Mouse (Mus musculus) G1E (cell line): ENCODE results near the gene Tssk6. TPM values are rescaled to one million over a fixed set of nuclear protein-coding genes. Genes with fewer than 3 reads are reported as not detected.

ENCODE experiments used
- ATAC-seq: 2 replicates; pipeline ENCODE4 v1.8.0; 2016; ENCODE audit warnings: mild to moderate bottlenecking; ENCODE audit not compliant: insufficient number of reproducible peaks, poor library complexity, low FRiP score, severe bottlenecking; ENCODE audit errors: extremely low read depth
- DNase-seq: peaks from one replicate; pipeline ENCODE4 v3.0.0; 2012; ENCODE audit warnings: low spot score
- H3K27me3 ChIP-seq: 2 replicates; pipeline ENCODE4 v1.6.1; 2012; ENCODE audit warnings: mild to moderate bottlenecking, low read length, inconsistent platforms; ENCODE audit not compliant: insufficient read depth
- H3K36me3 ChIP-seq: replicated peaks from 2 replicates; pipeline ENCODE3; 2012; ENCODE audit warnings: mild to moderate bottlenecking, inconsistent platforms
- H3K4me1 ChIP-seq: 2 replicates; pipeline ENCODE4 v1.6.1; 2012; ENCODE audit warnings: low read depth, low read length, inconsistent platforms, mixed read lengths; ENCODE audit not compliant: insufficient read depth
- H3K4me3 ChIP-seq: 2 replicates; pipeline ENCODE4 v1.5.1; 2012; ENCODE audit warnings: low read depth, mild to moderate bottlenecking, inconsistent platforms, low read length, moderate library complexity, mixed read lengths
- H3K9me3 ChIP-seq: replicated peaks from 2 replicates; pipeline ENCODE4 v1.6.1; 2012; ENCODE audit warnings: inconsistent platforms
- CTCF ChIP-seq: IDR thresholded peaks from 2 replicates; pipeline ENCODE4 v1.5.1; 2012; ENCODE audit warnings: low read depth, low read length, inconsistent platforms, mixed read lengths
- GATA1 ChIP-seq: IDR thresholded peaks from 2 replicates; pipeline ENCODE4 v1.6.1; 2012; ENCODE audit warnings: borderline replicate concordance, low read length, inconsistent platforms, mixed read lengths
- GATA2 ChIP-seq: IDR thresholded peaks from 2 replicates; pipeline ENCODE4 v1.6.1; 2012; ENCODE audit warnings: low read depth, low read length, inconsistent platforms, borderline replicate concordance
- POLR2AphosphoS5 ChIP-seq: IDR thresholded peaks from 2 replicates; pipeline ENCODE4 v1.6.1; 2012; ENCODE audit warnings: low read depth, low read length, inconsistent platforms; ENCODE audit not compliant: insufficient replicate concordance
- TAL1 ChIP-seq: conservative IDR thresholded peaks from 2 replicates; pipeline ENCODE4 v1.6.1; 2012; ENCODE audit warnings: low read depth, low read length, inconsistent platforms, mixed read lengths
- polyA plus RNA-seq: library from polyadenylated mRNA; stranded (reverse); fragments of >175 nt; gene quantifications from 2 replicates; pipeline ENCODE4 v1.2.3, GENCODE M21; 2012
- total RNA-seq, 2 experiments: library from RNA; stranded (forward) in 1 of 2; stranded (reverse) in 1 of 2; fragments of 200-1000 nt in 1 of 2; fragments of >200 nt in 1 of 2; fragmentation: Nextera tagmentation in 1 of 2; gene quantifications; 2 replicates each; pipeline ENCODE4 v1.2.3; 2014 to 2017

Gene Tssk6
- total and polyA plus RNA-seq, 3 experiments: 0.15 to 0.22 TPM; not detected in 1

- peaks cover 73% of the 10 kb centered on the region for H3K36me3 ChIP-seq
- DNase-seq: no peak
- H3K27me3 ChIP-seq: peaks cover 5% of the 10 kb centered on the region; the same call in 1 of the 2 replicates
- no peak for ATAC-seq
- peaks cover 14% of the 10 kb centered on the region for H3K9me3 ChIP-seq
- no peak overlapping the region for H3K4me3 ChIP-seq
- H3K4me1 ChIP-seq: peaks cover 29% of the 10 kb centered on the region
- TF ChIP-seq GATA2 (no peak), GATA1 (no peak), TAL1 (no peak), CTCF (no peak), POLR2AphosphoS5 (no peak)
Observed at GRCm38 (mm10) chr8:69907106-69907505, 5.1 kb downstream of the Tssk6 start.

- Histone ChIP-seq H3K36me3 (peaks cover 99% of the 10 kb centered on the region), H3K27me3 (no peaks in the 10 kb centered on the region), H3K9me3 (no peaks in the 10 kb centered on the region), H3K4me3 (no peak overlapping the region), H3K4me1 (no peaks in the 10 kb centered on the region)
- no peak for DNase-seq
- TF ChIP-seq TAL1 (no peak), GATA2 (no peak), POLR2AphosphoS5 (no peak), CTCF (no peak), GATA1 (no peak)
- ATAC-seq: no peak
Observed at GRCm38 (mm10) chr8:69911917-69912316, 9.9 kb downstream of the Tssk6 start.

GRCm38 (mm10) chr8:69912478-69913074 is 10.6 kb downstream of the Tssk6 start:
- Histone ChIP-seq H3K4me3 (no peak overlapping the region), H3K36me3 (peaks cover 99% of the 10 kb centered on the region), H3K27me3 (no peaks in the 10 kb centered on the region), H3K9me3 (no peaks in the 10 kb centered on the region), H3K4me1 (0 out of 2 replicates have a peak, but pooled peaks cover 2% of the 10 kb centered on the region)
- ATAC-seq (no peak), DNase-seq (no peak)
- TF ChIP-seq GATA2: no peak
- no peak for TF ChIP-seq TAL1
- TF ChIP-seq POLR2AphosphoS5: no peak
- no peak for TF ChIP-seq GATA1
- TF ChIP-seq CTCF: no peak

GRCm38 (mm10) chr8:69914526-69914925 is 12.5 kb downstream of the Tssk6 start:
- ATAC-seq (no peak), DNase-seq (no peak)
- Histone ChIP-seq H3K4me3 (no peak overlapping the region), H3K36me3 (peaks cover 98% of the 10 kb centered on the region), H3K27me3 (no peaks in the 10 kb centered on the region), H3K9me3 (no peaks in the 10 kb centered on the region), H3K4me1 (peaks cover 15% of the 10 kb centered on the region)
- TF ChIP-seq CTCF: no peak
- TF ChIP-seq POLR2AphosphoS5: no peak

- no peaks in the 10 kb centered on the region for H3K27me3 ChIP-seq
- ATAC-seq (no peak), DNase-seq (no peak)
- no peak overlapping the region for H3K4me3 ChIP-seq
- H3K9me3 ChIP-seq: no peaks in the 10 kb centered on the region
- no peak for TF ChIP-seq POLR2AphosphoS5
- TF ChIP-seq TAL1: no peak
- no peak for TF ChIP-seq GATA1
- TF ChIP-seq CTCF: no peak
- no peak for TF ChIP-seq GATA2
- H3K36me3 ChIP-seq: peaks cover 95% of the 10 kb centered on the region
- H3K4me1 ChIP-seq: peaks cover 25% of the 10 kb centered on the region
Observed at GRCm38 (mm10) chr8:69915748-69916147, 13.8 kb downstream of the Tssk6 start.

GRCm38 (mm10) chr8:69918506-69918905 is 16.5 kb downstream of the Tssk6 start:
- no peak for TF ChIP-seq POLR2AphosphoS5
- no peaks in the 10 kb centered on the region for H3K27me3 ChIP-seq
- H3K4me3 ChIP-seq: no peak overlapping the region
- DNase-seq (no peak), ATAC-seq (no peak)
- no peaks in the 10 kb centered on the region for H3K9me3 ChIP-seq
- H3K36me3 ChIP-seq: peaks cover 95% of the 10 kb centered on the region
- peaks cover 50% of the 10 kb centered on the region for H3K4me1 ChIP-seq

- peaks cover 95% of the 10 kb centered on the region for H3K36me3 ChIP-seq
- H3K4me1 ChIP-seq: peaks cover 55% of the 10 kb centered on the region
- no peaks in the 10 kb centered on the region for H3K9me3 ChIP-seq
- ATAC-seq: peak; percentile 51
- no peak overlapping the region for H3K4me3 ChIP-seq
- DNase-seq: peak; percentile 65
- no peak for TF ChIP-seq TAL1
- TF ChIP-seq CTCF: peak; percentile 85
- H3K27me3 ChIP-seq: no peaks in the 10 kb centered on the region
Observed at GRCm38 (mm10) chr8:69919010-69919409, 17.0 kb downstream of the Tssk6 start.
